Mouse (Mus musculus) kidney, postnatal 4 days (tissue): ENCODE results near the gene Rfxank.

Experiments
- DNase-seq, 2 experiments: peaks; one replicate each; pipeline ENCODE4 v3.0.0; 2021; ENCODE audit warnings: mixed read lengths in 2 of 2

The Rfxank gene

GRCm38 (mm10) chr8:70147678-70148607 is 9.0 kb upstream of the Rfxank start:
- no peak for DNase-seq

- DNase-seq = no peak
Measured at GRCm38 (mm10) chr8:70139981-70140380, 1.0 kb upstream of the Rfxank start.

- no peak for DNase-seq
Measured at GRCm38 (mm10) chr8:70137890-70138289, 1.1 kb downstream of the Rfxank start.

- no peak for DNase-seq
Measured at GRCm38 (mm10) chr8:70136591-70136990, 2.4 kb downstream of the Rfxank start.

- no peak for DNase-seq
Measured at GRCm38 (mm10) chr8:70134931-70135330, 4.0 kb downstream of the Rfxank start.

- DNase-seq = no peak
Measured at GRCm38 (mm10) chr8:70134086-70134485, 4.9 kb downstream of the Rfxank start.

GRCm38 (mm10) chr8:70131166-70131883 is 7.6 kb downstream of the Rfxank start, which contains the start of gene Nr2c2ap:
Nr2c2ap (plus strand) TSS chr8:70131333.
- DNase-seq = peak; percentile 88 to 92

GRCm38 (mm10) chr8:70130066-70130465 is 8.9 kb downstream of the Rfxank start:
- no peak for DNase-seq

- no peak for DNase-seq
Measured at GRCm38 (mm10) chr8:70129309-70129952, 9.5 kb downstream of the Rfxank start.

- DNase-seq = peak in 1 of 2 experiments; percentile 16
Measured at GRCm38 (mm10) chr8:70128435-70128834, 10.5 kb downstream of the Rfxank start.

GRCm38 (mm10) chr8:70124992-70125391 is 14.0 kb downstream of the Rfxank start:
- no peak for DNase-seq

GRCm38 (mm10) chr8:70122863-70123262 is 16.1 kb downstream of the Rfxank start:
- peak in 1 of 2 experiments; percentile 17 for DNase-seq

GRCm38 (mm10) chr8:70120667-70121066 is 18.3 kb downstream of the Rfxank start, which contains the start of gene Ncan:
Ncan (minus strand) TSS chr8:70120873.
- peak; percentile 86 to 90 for DNase-seq

GRCm38 (mm10) chr8:70118726-70119700 is 19.9 kb downstream of the Rfxank start:
- DNase-seq = no peak

GRCm38 (mm10) chr8:70117611-70118010 is 21.3 kb downstream of the Rfxank start:
- peak; percentile 75 to 77 for DNase-seq

GRCm38 (mm10) chr8:70114892-70115291 is 24.1 kb downstream of the Rfxank start:
- no peak for DNase-seq

GRCm38 (mm10) chr8:70114488-70114887 is 24.5 kb downstream of the Rfxank start:
- no peak for DNase-seq

- peak; percentile 19 to 20 for DNase-seq
Measured at GRCm38 (mm10) chr8:70112401-70113016, 26.4 kb downstream of the Rfxank start.

- no peak for DNase-seq
Measured at GRCm38 (mm10) chr8:70111192-70111795, 27.7 kb downstream of the Rfxank start.

GRCm38 (mm10) chr8:70110451-70110850 is 28.5 kb downstream of the Rfxank start:
- DNase-seq = no peak

- no peak for DNase-seq
Measured at GRCm38 (mm10) chr8:70104922-70105321, 34.0 kb downstream of the Rfxank start.
